Mouse (Mus musculus): ENCODE data around the gene Plac9a.

DNA sequence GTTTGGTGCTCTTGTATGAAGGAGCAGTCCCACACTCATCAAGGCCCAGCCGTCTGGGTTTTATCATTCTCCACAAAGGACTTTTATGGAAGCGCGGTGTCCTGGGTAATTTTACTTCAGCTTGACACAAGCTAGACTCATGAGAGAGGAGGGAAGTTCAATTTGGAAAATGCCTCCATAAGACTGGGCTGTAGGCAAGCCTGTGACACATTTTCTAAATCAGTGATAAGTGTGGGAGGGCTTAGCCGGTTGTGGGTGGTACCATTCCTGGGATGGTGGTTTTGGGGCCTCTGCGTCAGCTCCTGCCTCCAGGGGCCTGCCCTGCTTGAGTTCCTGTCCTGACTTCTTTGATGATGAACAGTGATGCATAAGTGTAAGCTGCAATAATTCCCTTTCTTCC, 37.6 kb downstream of the Plac9a start:
- TF ChIP-seq CTCF (IDR thresholded peaks at IDR 0.05; ENCODE audit: extremely low read depth, insufficient read depth, insufficient read length, insufficient replicate concordance) (no peak), POLR2A (IDR thresholded peaks at IDR 0.05; ENCODE audit: low read depth, low read length) (no peak)

Measured in spleen, adult 2 months (tissue).